Mouse (Mus musculus): ENCODE measurements around the gene Snx7. TPM values are rescaled to one million over a fixed set of nuclear protein-coding genes. Genes with fewer than 3 reads are reported as not detected.

The Snx7 gene
- 27.6 and 36.3 TPM in 2 replicates for polyA plus RNA-seq (2015; fragmentation: Nextera tagmentation; extraction: Ambion mirVana)

GRCm38 (mm10) chr3:117868637-117869323, at the start of gene Snx7:
Gene Snx7, minus strand, starts transcription at chr3:117868936.

Small RNA genes lying within 50 kb of the gene (microRNA-seq; reads per million reads assigned to microRNA genes)
- gene Gm24811, result not detected

Data from urinary bladder, postnatal 0 days (tissue).